Mouse (Mus musculus) hindbrain, postnatal 0 days (tissue): ENCODE measurements around the gene 4931417E11Rik. TPM values are rescaled to one million over a fixed set of nuclear protein-coding genes. Genes with fewer than 3 reads are reported as not detected.

ENCODE experiments used
- ATAC-seq: fragments of 200-750 bp; cut with Nextera tagmentation; 2 replicates; pipeline ENCODE4 v1.8.0; 2017; ENCODE audit warnings: mild to moderate bottlenecking, moderate TSS enrichment, moderate library complexity
- DNase-seq: peaks from one replicate; pipeline ENCODE4 v3.0.0-alpha.2; 2015; ENCODE audit warnings: low spot score
- H3K27ac ChIP-seq: fragments of 300-500 bp; sonication (generic); 2 replicates; pipeline ENCODE4 v1.5.1; 2014; ENCODE audit warnings: mild to moderate bottlenecking
- H3K27me3 ChIP-seq: fragments of 300-500 bp; sonication (generic); 2 replicates; pipeline ENCODE4 v1.6.1; 2014; ENCODE audit warnings: low read length, mixed read lengths; ENCODE audit not compliant: insufficient read depth
- H3K36me3 ChIP-seq: fragments of 300-500 bp; sonication (generic); 2 replicates; pipeline ENCODE4 v1.6.1; 2014; ENCODE audit warnings: low read length, mixed read lengths; ENCODE audit not compliant: insufficient read depth
- H3K4me1 ChIP-seq: fragments of 300-500 bp; sonication (generic); 2 replicates; pipeline ENCODE4 v1.6.1; 2014; ENCODE audit warnings: antibody characterized with exemption, low read length, mixed read lengths; ENCODE audit not compliant: insufficient read depth
- H3K4me2 ChIP-seq: fragments of 300-500 bp; sonication (generic); 2 replicates; pipeline ENCODE4 v1.6.1; 2014; ENCODE audit warnings: low read depth, mild to moderate bottlenecking, low read length, moderate library complexity, mixed read lengths
- H3K4me3 ChIP-seq: fragments of 300-500 bp; sonication (generic); 2 replicates; pipeline ENCODE4 v1.5.1; 2014; ENCODE audit warnings: low read length
- H3K9ac ChIP-seq: fragments of 300-500 bp; sonication (generic); replicated peaks from 2 replicates; pipeline ENCODE4 v1.6.1; 2014; ENCODE audit warnings: mild to moderate bottlenecking, low read length, moderate library complexity, mixed read lengths
- H3K9me3 ChIP-seq: fragments of 300-500 bp; sonication (generic); 2 replicates; pipeline ENCODE4 v1.6.1; 2016; ENCODE audit warnings: low read length, mixed read lengths
- CTCF ChIP-seq: IDR thresholded peaks from 2 replicates; pipeline ENCODE4 v1.5.1; 2016; ENCODE audit warnings: antibody characterized with exemption, control low read depth, low read depth
- WGBS: fragments of 180-500 bp; shearing (Covaris S2); extraction: QIAGEN DNeasy Blood & Tissue Kit; methylation state at CpG from one replicate; pipeline ENCODE4 v1.1.7; 2014; 5-methylcytosine and 5-hydroxymethylcytosine counted together
- polyA plus RNA-seq: library from polyadenylated mRNA; unstranded; fragments of >200 nt; fragmentation: Nextera tagmentation; extraction: Ambion mirVana; gene quantifications from 2 replicates; pipeline ENCODE4 v1.2.1, GENCODE M21; 2015
- total RNA-seq: library from RNA; depleted of rRNA; stranded (reverse); fragments of >200 nt; gene quantifications from 2 replicates; pipeline ENCODE4 v1.2.3, GENCODE M21; 2014; rRNA removed

The 4931417E11Rik gene
- total RNA-seq (not detected in 2 replicates), polyA plus RNA-seq (not detected in 2 replicates)

DNA sequence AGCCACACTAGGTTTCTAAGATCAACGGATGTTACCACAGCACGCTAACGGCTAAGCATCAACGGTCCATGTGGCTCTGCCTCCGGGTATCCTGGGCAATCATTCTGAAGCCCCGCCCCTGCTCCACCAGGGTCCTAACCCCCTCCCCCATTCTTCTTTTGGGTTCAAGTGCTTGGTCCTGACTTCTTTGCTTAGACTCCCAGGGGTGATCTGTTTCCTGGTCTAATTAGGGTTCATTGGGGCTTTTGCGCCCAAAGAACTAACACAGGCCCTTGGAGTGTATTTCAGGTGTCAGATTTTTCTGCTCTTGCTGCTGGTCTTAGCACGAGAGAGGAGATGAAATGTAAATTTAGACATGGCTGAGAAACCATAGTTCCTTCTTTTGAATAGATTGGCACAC, at the start of gene 4931417E11Rik:
4931417E11Rik (minus strand) TSS at position 101 of the 400 bp plus-strand sequence.
- no peak within 1 kb of the TSS for H3K9ac ChIP-seq
- H3K9me3 ChIP-seq: no peaks in the 10 kb centered on the region
- H3K36me3 ChIP-seq: no peaks in the 10 kb centered on the region
- DNase-seq: no peak
- 67% methylated on average over 8 of the region's 8 CpGs for WGBS
- H3K4me3 ChIP-seq: no peak within 1 kb of the TSS
- no peak for ATAC-seq
- no peaks in the 10 kb centered on the region for H3K27me3 ChIP-seq
- H3K4me2 ChIP-seq: no peak within 1 kb of the TSS
- H3K4me1 ChIP-seq: no peaks in the 10 kb centered on the region
- no peak within 1 kb of the TSS for H3K27ac ChIP-seq
- TF ChIP-seq CTCF: no peak

DNA sequence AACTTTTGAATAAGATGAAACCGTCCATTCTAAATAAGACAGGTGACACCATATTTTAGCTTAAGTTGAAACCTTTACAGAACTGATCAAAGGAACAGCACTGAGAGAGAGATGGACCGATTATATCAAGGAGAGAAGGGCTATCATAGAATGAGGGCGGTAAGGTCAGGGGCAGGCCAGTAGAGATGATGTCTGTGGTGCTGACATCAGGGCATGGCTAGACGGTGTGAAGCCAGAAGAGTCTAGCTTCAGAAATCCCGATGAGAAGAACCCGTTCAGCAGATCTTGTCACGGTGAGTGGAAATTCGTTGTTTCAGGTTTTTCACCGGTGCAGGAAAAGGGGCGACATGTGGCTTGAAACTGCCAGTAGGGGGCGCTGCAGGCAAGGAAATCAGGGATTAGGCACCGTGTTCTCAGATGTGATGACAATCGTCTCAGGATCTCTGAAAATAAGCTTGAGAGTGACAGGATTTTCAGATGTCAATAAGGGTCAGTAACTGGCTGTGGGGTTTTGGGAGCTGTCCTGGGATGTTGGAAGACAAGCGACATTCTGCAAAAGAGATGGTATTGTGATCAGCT, 48.4 kb upstream of the 4931417E11Rik start:
- Histone ChIP-seq H3K4me2 (no peak overlapping the region), H3K36me3 (no peaks in the 10 kb centered on the region), H3K4me1 (no peaks in the 10 kb centered on the region), H3K27ac (no peak overlapping the region), H3K9ac (no peak overlapping the region), H3K27me3 (no peaks in the 10 kb centered on the region), H3K4me3 (no peak overlapping the region), H3K9me3 (no peaks in the 10 kb centered on the region)
- TF ChIP-seq CTCF: peak; percentile 96
- 24% methylated on average over 14 of the region's 14 CpGs for WGBS
- peak; percentile 80 for ATAC-seq
- DNase-seq: peak; percentile 88

DNA sequence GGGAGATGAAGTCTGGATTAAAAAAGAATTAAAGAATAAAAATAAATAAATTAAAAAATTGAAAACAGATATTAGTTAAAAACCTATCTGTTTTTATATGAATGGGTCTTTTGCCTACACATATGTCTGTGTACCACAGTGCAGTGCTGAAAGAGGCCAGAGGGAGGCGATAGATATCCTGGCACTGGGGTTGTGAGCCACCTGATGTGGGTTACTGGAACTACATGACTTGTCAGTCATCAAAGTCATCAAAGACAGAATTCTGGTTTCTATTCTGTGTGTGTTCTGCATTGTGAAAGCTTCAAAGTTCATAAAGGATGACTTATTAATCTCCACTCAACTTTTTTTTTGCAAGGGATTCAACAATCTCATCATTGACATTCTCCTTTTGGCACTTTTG, 43.4 kb upstream of the 4931417E11Rik start:
- Histone ChIP-seq H3K27me3 (no peaks in the 10 kb centered on the region), H3K9me3 (no peaks in the 10 kb centered on the region), H3K4me2 (no peak overlapping the region), H3K4me1 (no peaks in the 10 kb centered on the region), H3K27ac (no peak overlapping the region), H3K4me3 (no peak overlapping the region), H3K9ac (no peak overlapping the region), H3K36me3 (no peaks in the 10 kb centered on the region)
- TF ChIP-seq CTCF: peak; percentile 37; the same call in 1 of the 2 replicates
- ATAC-seq: no peak
- WGBS: 18% methylated on average over 1 of the region's 1 CpGs
- DNase-seq: no peak

DNA sequence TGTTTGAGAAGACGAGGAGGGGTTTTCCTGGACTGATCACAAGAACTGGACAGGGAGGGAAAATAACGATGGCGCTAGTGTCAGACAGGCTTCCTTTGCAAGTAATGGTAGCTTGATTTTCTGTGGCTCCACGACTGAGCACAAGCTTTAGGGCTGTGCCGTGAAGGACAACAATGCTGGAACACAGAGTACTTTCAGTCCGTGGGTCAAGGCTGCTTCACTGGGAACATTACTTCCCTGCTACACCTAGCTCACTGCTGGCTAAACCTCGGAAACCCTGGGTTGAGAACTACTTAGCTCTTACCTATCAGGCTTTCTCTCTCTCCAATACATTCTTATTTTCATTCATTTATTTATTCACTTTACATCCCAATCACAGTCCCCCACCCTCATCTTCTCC, 30.2 kb upstream of the 4931417E11Rik start:
- Histone ChIP-seq H3K9me3 (no peaks in the 10 kb centered on the region), H3K9ac (no peak overlapping the region), H3K4me1 (no peaks in the 10 kb centered on the region), H3K4me2 (no peak overlapping the region), H3K27ac (no peak overlapping the region), H3K36me3 (no peaks in the 10 kb centered on the region), H3K4me3 (no peak overlapping the region), H3K27me3 (no peaks in the 10 kb centered on the region)
- ATAC-seq (no peak), DNase-seq (no peak)
- 89% methylated on average over 7 of the region's 7 CpGs for WGBS
- no peak for TF ChIP-seq CTCF

DNA sequence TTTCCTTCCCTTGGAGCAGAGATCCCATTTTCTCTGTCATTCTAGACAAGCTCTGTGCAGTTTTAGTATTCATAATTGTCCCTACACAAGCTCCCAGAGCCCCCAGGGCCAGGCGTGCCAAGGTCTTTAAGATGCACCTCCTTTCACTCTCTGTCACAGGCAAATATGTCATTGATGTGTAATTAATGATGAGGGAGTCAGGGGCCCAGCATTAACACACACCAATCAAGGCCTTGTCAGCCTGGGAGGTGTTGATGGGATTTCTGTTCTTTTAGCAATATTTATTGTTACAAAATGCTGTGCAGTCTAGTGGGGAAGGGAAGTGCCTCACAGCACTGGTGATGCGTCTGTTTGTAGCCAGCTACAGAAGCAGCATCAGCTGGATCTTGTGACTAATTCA, 27.9 kb upstream of the 4931417E11Rik start:
- Histone ChIP-seq H3K4me2 (no peak overlapping the region), H3K9me3 (no peaks in the 10 kb centered on the region), H3K4me3 (no peak overlapping the region), H3K9ac (no peak overlapping the region), H3K27ac (no peak overlapping the region), H3K36me3 (no peaks in the 10 kb centered on the region), H3K27me3 (no peaks in the 10 kb centered on the region), H3K4me1 (no peaks in the 10 kb centered on the region)
- WGBS: 38% methylated on average over 2 of the region's 2 CpGs
- no peak for TF ChIP-seq CTCF
- no peak for ATAC-seq
- DNase-seq: no peak

DNA sequence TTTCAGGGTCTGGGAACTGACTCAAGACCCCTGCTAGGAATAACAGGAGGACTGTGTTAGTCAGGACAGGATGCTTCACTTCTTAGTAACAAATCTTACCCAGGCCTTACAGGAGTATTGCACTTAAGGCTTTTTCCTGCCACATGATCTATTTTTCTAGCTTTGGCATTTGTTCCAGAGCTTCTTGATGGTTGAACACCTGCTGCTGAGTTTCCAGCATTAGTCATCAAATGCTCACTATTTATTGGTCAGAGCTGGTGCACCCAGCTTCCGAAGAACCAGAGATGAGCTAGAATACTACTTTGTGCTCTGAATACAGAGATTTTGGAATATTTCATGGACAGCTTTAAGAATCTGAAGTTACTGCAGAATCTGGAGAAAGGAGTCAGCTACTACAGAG, 21.1 kb upstream of the 4931417E11Rik start:
- H3K36me3 ChIP-seq: no peaks in the 10 kb centered on the region
- ATAC-seq (no peak), DNase-seq (no peak)
- no peak for TF ChIP-seq CTCF
- H3K27me3 ChIP-seq: no peaks in the 10 kb centered on the region
- no peak overlapping the region for H3K27ac ChIP-seq
- H3K9ac ChIP-seq: no peak overlapping the region
- no peak overlapping the region for H3K4me2 ChIP-seq
- whole genome bisulfite sequencing: 90% methylated on average over 1 of the region's 1 CpGs
- H3K4me3 ChIP-seq: no peak overlapping the region
- no peaks in the 10 kb centered on the region for H3K9me3 ChIP-seq
- H3K4me1 ChIP-seq: no peaks in the 10 kb centered on the region

DNA sequence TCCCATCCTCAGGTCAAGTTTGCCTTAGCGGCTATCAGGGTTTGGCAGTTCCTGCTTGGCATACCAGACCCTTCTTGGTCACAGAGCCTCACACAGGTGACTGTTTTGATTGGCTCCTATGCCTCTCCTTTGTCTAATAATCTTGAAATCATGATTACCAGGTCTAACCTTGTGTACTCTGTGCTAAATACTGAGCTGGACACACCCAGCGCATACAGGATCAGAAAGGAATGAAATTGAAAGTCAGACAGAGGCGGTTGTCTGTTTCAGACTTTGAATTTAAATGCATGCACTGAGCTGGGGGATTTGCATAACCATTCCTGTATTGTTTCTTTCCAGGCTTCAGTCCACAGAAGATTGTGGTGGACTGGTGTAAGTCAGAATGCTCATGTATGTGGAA, 16.1 kb upstream of the 4931417E11Rik start:
- no peak for DNase-seq
- H3K9ac ChIP-seq: no peak overlapping the region
- TF ChIP-seq CTCF: no peak
- H3K4me3 ChIP-seq: no peak overlapping the region
- H3K36me3 ChIP-seq: no peaks in the 10 kb centered on the region
- WGBS: 81% methylated on average over 3 of the region's 3 CpGs
- H3K4me2 ChIP-seq: no peak overlapping the region
- H3K9me3 ChIP-seq: no peaks in the 10 kb centered on the region
- no peaks in the 10 kb centered on the region for H3K27me3 ChIP-seq
- no peaks in the 10 kb centered on the region for H3K4me1 ChIP-seq
- no peak overlapping the region for H3K27ac ChIP-seq
- ATAC-seq: no peak
